9 mouse cellular contexts compared by ENCODE assay signal in genomic region chr4:136239622-136240021, GRCm38 (mm10). TPM values are rescaled to one million over a fixed set of nuclear protein-coding genes. Genes with fewer than 3 reads are reported as not detected.
DNase-seq lines count a peak whose midpoint lies in the region; ATAC-seq and TF ChIP-seq lines count a peak whose summit lies in the region.
"Had no signal": no experiment of that assay in that cellular context is flagged by ENCODE, and none has a peak within 500 bp of the region (broad histone marks: within the 10 kb centered on the region; RNA-seq: fewer than 3 reads in every experiment).

No protein-coding gene starts in this region.

- TF ChIP-seq RAD21 in CH12.LX (IDR thresholded peaks at IDR 0.05; ENCODE audit: low read depth, low read length) = peak; percentile 17

- no peak overlapping the region for H3K27ac ChIP-seq in CH12.LX (ENCODE audit: insufficient read depth, low read depth)
- no peak overlapping the region for H3K27ac ChIP-seq in heart, embryonic 12.5 days (ENCODE audit: poor library complexity, severe bottlenecking)
- H3K27ac ChIP-seq in lung, postnatal 0 days (ENCODE audit: low read length) = no peak overlapping the region
- H3K27ac ChIP-seq: limb, embryonic 12.5 days had no signal

- TF ChIP-seq CTCF in CH12.LX (conservative IDR thresholded peaks at IDR 0.05 in 1 of 2, IDR thresholded peaks at IDR 0.05 in 1 of 2; ENCODE audit: low read depth in 2 of 2, low read length in 2 of 2) = peak; percentile 47 to 69
- TF ChIP-seq CTCF in lung, postnatal 0 days (IDR thresholded peaks at IDR 0.05) = peak; percentile 87

- H3K9ac ChIP-seq in CH12.LX (ENCODE audit: insufficient read depth, low read depth) = no peak overlapping the region
- H3K9ac ChIP-seq in heart, embryonic 12.5 days = no peak overlapping the region
- H3K9ac ChIP-seq in lung, postnatal 0 days (replicated peaks; ENCODE audit: low read depth) = no peak overlapping the region
- H3K9ac ChIP-seq: limb, embryonic 12.5 days had no signal

- DNase-seq in CH12.LX (ENCODE audit: extremely low read depth) = peak; percentile 75
- peak; percentile 77 to 82 for DNase-seq in adrenal gland, adult 18-20 months (ENCODE audit: low spot score in 2 of 2)
- peak; percentile 76 for DNase-seq in embryo, embryonic 11 days
- DNase-seq in layer of hippocampus, adult 9-10 months (ENCODE audit: low spot score) = peak; percentile 87
- peak; percentile 81 for DNase-seq in lung, postnatal 0 days (ENCODE audit: low spot score)
- DNase-seq in right cerebral cortex, postnatal 25 days = peak; percentile 73
- DNase-seq in urinary bladder, postnatal 25 days (ENCODE audit: low spot score) = peak; percentile 78

- peaks cover 0 to 6% of the 10 kb centered on the region in 2 experiments; a peak in 1 of 4 replicates for H3K4me1 ChIP-seq in CH12.LX (ENCODE audit: control insufficient read depth in 1 of 2, insufficient read depth in 2 of 2)
- peaks cover 10% of the 10 kb centered on the region for H3K4me1 ChIP-seq in heart, embryonic 12.5 days (replicated peaks)
- H3K4me1 ChIP-seq in lung, postnatal 0 days (ENCODE audit: insufficient read depth, low read depth, low read length) = no peaks in the 10 kb centered on the region

- 0 out of 2 replicates have a peak, but pooled peaks have one; percentile 34 for ATAC-seq in heart, embryonic 12.5 days (ENCODE audit: insufficient number of reproducible peaks, low FRiP score)
- peak; percentile 70 for ATAC-seq in lung, postnatal 0 days

- peaks cover 79% of the 10 kb centered on the region for H3K27me3 ChIP-seq in CH12.LX (replicated peaks)
- H3K27me3 ChIP-seq in heart, embryonic 12.5 days (replicated peaks) = peaks cover 71% of the 10 kb centered on the region
- H3K27me3 ChIP-seq in lung, postnatal 0 days (replicated peaks; ENCODE audit: insufficient read depth, low read length) = no peaks in the 10 kb centered on the region

- WGBS in heart, embryonic 12.5 days = 18% methylated on average over 8 of the region's 8 CpGs
- 21% methylated on average over 8 of the region's 8 CpGs for WGBS in lung, postnatal 0 days

- no peaks in the 10 kb centered on the region for H3K36me3 ChIP-seq in CH12.LX (replicated peaks in 1 of 2; ENCODE audit: control insufficient read depth in 1 of 2, insufficient read depth in 1 of 2, low read length in 1 of 2)
- peaks cover 4% of the 10 kb centered on the region; the same call in 1 of the 2 replicates for H3K36me3 ChIP-seq in heart, embryonic 12.5 days
- no peaks in the 10 kb centered on the region; the same call in 1 of the 2 replicates for H3K36me3 ChIP-seq in lung, postnatal 0 days (ENCODE audit: insufficient read depth, low read length)

- dilution Hi-C loops in CH12.LX (cut with MboI; ENCODE audit: extremely low pct_ligation_motif_present, extremely low pct_unique_long_range_greater_than_20kb, low sequenced_read_pairs) = no loop called here

- in situ Hi-C loops in CH12.LX (cut with MboI; ENCODE audit: low pct_ligation_motif_present, low pct_unique_long_range_greater_than_20kb, low sequenced_read_pairs) = loop anchor here (5.0 to 25.0 kb wide), 2 partner anchors 32 to 373 kb away; partner anchors contain the start of genes Asap3, Kdm1a, Lactbl1 and Tex46

- no peak overlapping the region for H3K4me2 ChIP-seq in CH12.LX (ENCODE audit: insufficient read depth, low read depth, poor library complexity, severe bottlenecking)
- H3K4me2 ChIP-seq in heart, embryonic 12.5 days = no peak overlapping the region
- no peak overlapping the region for H3K4me2 ChIP-seq in lung, postnatal 0 days (replicated peaks; ENCODE audit: low read depth, low read length)
- H3K4me2 ChIP-seq: limb, embryonic 12.5 days had no signal

- no peak for TF ChIP-seq EP300 in CH12.LX (IDR thresholded peaks at IDR 0.05; ENCODE audit: low read length)
- TF ChIP-seq EP300 in lung, postnatal 0 days (IDR thresholded peaks at IDR 0.05) = no peak

- H3K79me2 ChIP-seq in CH12.LX (replicated peaks; ENCODE audit: control insufficient read depth, extremely low read depth, insufficient read depth, poor library complexity, severe bottlenecking) = no peaks in the 10 kb centered on the region

- no peak for TF ChIP-seq POLR2A in CH12.LX (IDR thresholded peaks at IDR 0.05; ENCODE audit: low read depth, low read length)

- H3K9me3 ChIP-seq in CH12.LX (replicated peaks; ENCODE audit: low read length) = peaks cover 10% of the 10 kb centered on the region
- 0 out of 2 replicates have a peak, but pooled peaks cover 3% of the 10 kb centered on the region for H3K9me3 ChIP-seq in heart, embryonic 12.5 days (replicated peaks)
- H3K9me3 ChIP-seq in lung, postnatal 0 days (ENCODE audit: low read length) = no peaks in the 10 kb centered on the region
- H3K9me3 ChIP-seq: limb, embryonic 12.5 days had no signal

- no peak overlapping the region for H3K4me3 ChIP-seq in CH12.LX (replicated peaks in 1 of 3; ENCODE audit: low read depth in 2 of 3, low read length in 2 of 3, poor library complexity in 1 of 3)
- no peak overlapping the region for H3K4me3 ChIP-seq in heart, embryonic 12.5 days
- H3K4me3 ChIP-seq in lung, postnatal 0 days (ENCODE audit: low read depth, low read length) = no peak overlapping the region
- H3K4me3 ChIP-seq: limb, embryonic 12.5 days had no signal

TF ChIP-seq in CH12.LX, 34 proteins besides CTCF, POLR2A, EP300 and RAD21:
- TF ChIP-seq IRF4 (IDR thresholded peaks at IDR 0.05; ENCODE audit: low read depth, low read length) = 0 out of 2 replicates have a peak, but pooled peaks have one; percentile 16
- TF ChIP-seq JUN (IDR thresholded peaks at IDR 0.05; ENCODE audit: insufficient read depth, low read depth, low read length) = no peak
- peak; percentile 62 for TF ChIP-seq SMC3 (IDR thresholded peaks at IDR 0.05; ENCODE audit: low read depth, low read length)
- TF ChIP-seq MAX (IDR thresholded peaks at IDR 0.05; ENCODE audit: low read length) = no peak
- no peak for TF ChIP-seq ZMIZ1 (IDR thresholded peaks at IDR 0.05; ENCODE audit: low read depth, low read length)
- no peak for TF ChIP-seq SIN3A (IDR thresholded peaks at IDR 0.05; ENCODE audit: low read length)
- no peak for TF ChIP-seq HCFC1 (IDR thresholded peaks at IDR 0.05; ENCODE audit: low read depth, low read length)
- no peak for TF ChIP-seq NRF1 (IDR thresholded peaks at IDR 0.05; ENCODE audit: low read depth, low read length)
- TF ChIP-seq USF2 (conservative IDR thresholded peaks at IDR 0.05; ENCODE audit: low read depth, low read length) = no peak
- TF ChIP-seq ZC3H11A (IDR thresholded peaks at IDR 0.05; ENCODE audit: low read depth, low read length) = no peak
- TF ChIP-seq MAFK (IDR thresholded peaks at IDR 0.05; ENCODE audit: insufficient replicate concordance, low read length) = no peak
- TF ChIP-seq CHD2 (IDR thresholded peaks at IDR 0.05; ENCODE audit: low read length) = no peak
TF ChIP-seq in CH12.LX: peak in this region for 2.

RNA-seq across cellular contexts. Expression of gene Tcea3, which starts 7.9 kb away (rescaled TPM):
- total RNA-seq in CH12.LX (2012; rRNA removed) = not detected in 2 replicates
- total RNA-seq in CH12.LX (2014; rRNA removed) = not detected in 2 replicates
- polyA plus RNA-seq in CH12.LX (2012; ENCODE audit: insufficient read length, low read depth) = not detected in 2 replicates
- 1 to 10 TPM; 1.5 to 4.7 TPM for total RNA-seq in adrenal gland, adult 18-20 months (2021)
- polyA plus RNA-seq in heart, embryonic 12.5 days (2016; fragmentation: Nextera tagmentation; extraction: Ambion mirVana) = 56.9 and 57.6 TPM in 2 replicates
- polyA plus RNA-seq in lung, postnatal 0 days (2015; fragmentation: Nextera tagmentation; extraction: Ambion mirVana) = 26.8 and 29.1 TPM in 2 replicates

RNA-seq across cellular contexts. Expression of gene Asap3, which starts 33.5 kb away (rescaled TPM):
- 0.08 TPM in 2 replicates for total RNA-seq in CH12.LX (2012; rRNA removed)
- not detected in 2 replicates for total RNA-seq in CH12.LX (2014; rRNA removed)
- polyA plus RNA-seq in CH12.LX (2012; ENCODE audit: insufficient read length, low read depth) = 0.07 TPM in 1 of 2 replicates, not detected in the other
- total RNA-seq in adrenal gland, adult 18-20 months (2021) = 1 to 10 TPM; 1.6 to 2.8 TPM
- 2.9 and 3.4 TPM in 2 replicates for polyA plus RNA-seq in heart, embryonic 12.5 days (2016; fragmentation: Nextera tagmentation; extraction: Ambion mirVana)
- polyA plus RNA-seq in lung, postnatal 0 days (2015; fragmentation: Nextera tagmentation; extraction: Ambion mirVana) = 5.4 and 5.5 TPM in 2 replicates

RNA-seq across cellular contexts. Expression of gene Zfp46, which starts 44.9 kb away (rescaled TPM):
- total RNA-seq in CH12.LX (2012; rRNA removed) (6.6 and 7.2 TPM in 2 replicates), CH12.LX (2014; rRNA removed) (3.3 and 4.1 TPM in 2 replicates)
- 1.8 and 2.8 TPM in 2 replicates for polyA plus RNA-seq in CH12.LX (2012; ENCODE audit: insufficient read length, low read depth)
- 10 to 100 TPM; 15.5 to 17.2 TPM for total RNA-seq in adrenal gland, adult 18-20 months (2021)
- 24.7 and 24.9 TPM in 2 replicates for polyA plus RNA-seq in heart, embryonic 12.5 days (2016; fragmentation: Nextera tagmentation; extraction: Ambion mirVana)
- polyA plus RNA-seq in lung, postnatal 0 days (2015; fragmentation: Nextera tagmentation; extraction: Ambion mirVana) = 18.4 and 21.0 TPM in 2 replicates

Comparison
In these comparisons a context has a peak if more than half of its experiments do, and no peak if none do; other contexts are left out.
1. RNA of gene Tcea3, which starts 7.9 kb away (polyA plus RNA-seq): 56.9 to 57.6 TPM in heart, embryonic 12.5 days and 26.8 to 29.1 TPM in lung, postnatal 0 days; not detected in CH12.LX; every median in the first group is over 10 times any median in the second.
2. Peak in every context shown above with its lines, with median percentiles within 50 percentile points of each other: DNase-seq.